Mouse (Mus musculus) heart, adult 2 months (tissue): Measurements from ENCODE around the gene Ndufv1. TPM values are rescaled to one million over a fixed set of nuclear protein-coding genes. Genes with fewer than 3 reads are reported as not detected.
A peak's percentile ranks its signal among the peaks of the same experiment; 100 is the strongest.

Source experiments
- DNase-seq, 2 experiments: peaks; one replicate each; pipeline ENCODE4 v3.0.0; 2021
- H3K27ac ChIP-seq: fragments of 200-600 bp; 2 replicates; pipeline ENCODE4 v1.8.1; 2022
- H3K27me3 ChIP-seq: fragments of 200-500 bp; 2 replicates; pipeline ENCODE4 v1.6.1; 2012; ENCODE audit warnings: mild to moderate bottlenecking, low read length, inconsistent platforms, mixed read lengths; ENCODE audit not compliant: control insufficient read depth, insufficient read depth
- H3K36me3 ChIP-seq: fragments of 200-500 bp; 2 replicates; pipeline ENCODE4 v1.6.1; 2012; ENCODE audit warnings: low read length, inconsistent platforms; ENCODE audit not compliant: control insufficient read depth, insufficient read depth
- H3K4me1 ChIP-seq: fragments of 200-500 bp; 2 replicates; pipeline ENCODE4 v1.6.1; 2011; ENCODE audit warnings: low read length; ENCODE audit not compliant: control insufficient read depth, insufficient read depth
- H3K4me3 ChIP-seq: fragments of 200-600 bp; 2 replicates; pipeline ENCODE4 v1.8.1; 2022
- H3K79me2 ChIP-seq: fragments of 200-500 bp; replicated peaks from 2 replicates; pipeline ENCODE4 v1.6.1; 2012; ENCODE audit warnings: mild to moderate bottlenecking, inconsistent platforms, low read length, moderate library complexity, mixed read lengths; ENCODE audit not compliant: control insufficient read depth, insufficient read depth
- H3K9ac ChIP-seq: fragments of 200-500 bp; 2 replicates; pipeline ENCODE4 v1.6.1; 2012; ENCODE audit warnings: low read depth, mild to moderate bottlenecking, control low read depth, inconsistent platforms, low read length, mixed read lengths
- CTCF ChIP-seq: fragments of 200-600 bp; IDR thresholded peaks from 2 replicates; pipeline ENCODE4 v1.8.1; 2022; ENCODE audit warnings: antibody characterized with exemption, mild to moderate bottlenecking, moderate library complexity
- EP300 ChIP-seq: fragments of 200-500 bp; IDR thresholded peaks from 2 replicates; pipeline ENCODE4 v1.6.1; 2011; ENCODE audit warnings: low read depth, low read length, control low read depth; ENCODE audit not compliant: insufficient read depth
- POLR2A ChIP-seq: fragments of 200-500 bp; IDR thresholded peaks from 2 replicates; pipeline ENCODE4 v1.6.1; 2011; ENCODE audit warnings: mild to moderate bottlenecking, low read depth, low read length, control low read depth; ENCODE audit not compliant: insufficient read depth
- WGBS: fragments of 180-500 bp; shearing (Covaris S2); methylation state at CpG from one replicate; pipeline ENCODE4 v1.1.7; 2018; 5-methylcytosine and 5-hydroxymethylcytosine counted together
- intact Hi-C: fragments of 180-260 bp; cut with DNase I; formaldehyde crosslinking; loops from one replicate; pipeline ENCODE4 v1.15.1; 2025
- polyA plus RNA-seq: library from polyadenylated mRNA; depleted of rRNA; stranded (reverse); fragments of >200 nt; gene quantifications from 2 replicates; pipeline ENCODE4 v1.2.3, GENCODE M21; 2012
- total RNA-seq, 2 experiments: library from RNA; stranded (reverse); gene quantifications; 2 replicates each; pipeline ENCODE4 v1.2.3; 2021

The Ndufv1 gene
- total and polyA plus RNA-seq, 3 experiments: 1,031 to 1,231 (median 1,078) TPM

DNA sequence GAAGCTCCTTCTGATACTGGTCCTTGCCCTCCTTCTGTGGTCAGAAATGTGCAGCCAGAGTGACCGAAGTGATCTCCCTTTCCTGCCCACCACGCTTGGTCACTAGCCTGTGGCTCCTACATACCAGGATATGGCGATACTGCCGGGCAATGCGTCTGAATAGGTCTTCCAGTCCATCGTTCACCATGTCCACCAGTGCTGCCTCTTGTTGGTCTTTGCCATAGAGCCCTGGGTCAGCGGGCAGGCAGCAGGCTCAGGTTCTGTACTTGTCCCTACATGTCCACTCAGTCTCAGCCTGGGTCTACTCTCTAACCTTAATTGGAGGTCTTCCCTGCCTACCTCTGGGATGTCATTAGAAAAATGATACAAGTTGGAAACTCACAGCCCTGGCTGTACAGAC lies 45.4 kb upstream of the Ndufv1 start:
- Histone ChIP-seq H3K4me1 (no peaks in the 10 kb centered on the region; the same call in 1 of the 2 replicates), H3K36me3 (no peaks in the 10 kb centered on the region), H3K27ac (no peak overlapping the region), H3K79me2 (no peaks in the 10 kb centered on the region), H3K27me3 (no peaks in the 10 kb centered on the region), H3K9ac (no peak overlapping the region), H3K4me3 (no peak overlapping the region)
- intact Hi-C loops: no loop called here
- TF ChIP-seq EP300 (no peak), CTCF (no peak), POLR2A (no peak)
- 97% methylated on average over 7 of the region's 7 CpGs for WGBS
- DNase-seq: no peak

DNA sequence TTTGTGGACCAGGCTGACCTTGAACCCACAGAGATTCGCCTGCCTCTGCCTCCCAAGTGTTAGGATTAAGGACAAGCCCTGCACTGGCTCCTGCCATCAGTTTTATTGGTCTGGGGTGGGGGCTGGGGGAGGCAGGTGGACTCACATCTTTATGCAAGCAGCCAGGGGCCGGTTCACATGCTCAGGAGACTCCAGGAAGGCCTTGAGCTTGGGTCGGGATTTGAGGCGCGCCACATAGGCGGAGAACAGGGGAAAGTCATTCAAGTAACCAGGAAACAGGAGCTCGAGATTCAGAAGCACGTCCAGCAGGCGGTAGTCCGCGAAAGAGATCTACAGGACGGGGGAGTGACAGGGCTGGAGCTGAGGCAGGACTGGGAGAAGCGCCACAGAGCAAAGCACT lies 44.8 kb upstream of the Ndufv1 start:
- intact Hi-C loops: no loop called here
- DNase-seq: no peak
- H3K79me2 ChIP-seq: no peaks in the 10 kb centered on the region
- WGBS: 87% methylated on average over 13 of the region's 13 CpGs
- no peak overlapping the region for H3K4me3 ChIP-seq
- no peaks in the 10 kb centered on the region for H3K36me3 ChIP-seq
- TF ChIP-seq POLR2A: no peak
- no peak for TF ChIP-seq CTCF
- TF ChIP-seq EP300: no peak
- H3K27me3 ChIP-seq: no peaks in the 10 kb centered on the region
- no peak overlapping the region for H3K27ac ChIP-seq
- H3K9ac ChIP-seq: no peak overlapping the region
- no peaks in the 10 kb centered on the region; the same call in 1 of the 2 replicates for H3K4me1 ChIP-seq

DNA sequence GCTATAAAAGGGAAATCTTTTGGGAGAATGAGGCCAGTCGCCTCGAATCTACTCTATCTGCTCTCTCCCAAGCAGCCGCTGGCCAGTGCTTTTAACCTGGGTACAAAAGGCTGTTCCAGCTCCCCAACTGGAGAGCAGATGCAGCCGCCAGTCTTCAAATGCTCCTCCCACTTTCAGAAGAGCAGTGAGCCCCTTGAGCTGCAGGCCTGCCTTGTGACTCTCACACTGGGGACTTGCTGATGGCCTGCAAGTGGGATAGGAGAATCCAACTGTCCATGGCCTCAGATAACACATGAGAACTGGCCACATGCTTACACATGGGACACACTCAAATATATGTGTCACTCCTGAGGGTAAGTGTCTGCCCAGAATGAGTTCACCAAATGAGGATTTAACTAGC lies 44.1 kb upstream of the Ndufv1 start:
- no peak overlapping the region for H3K9ac ChIP-seq
- 0 out of 2 replicates have a peak overlapping the region, but pooled peaks have one; percentile 15 for H3K27ac ChIP-seq

DNA sequence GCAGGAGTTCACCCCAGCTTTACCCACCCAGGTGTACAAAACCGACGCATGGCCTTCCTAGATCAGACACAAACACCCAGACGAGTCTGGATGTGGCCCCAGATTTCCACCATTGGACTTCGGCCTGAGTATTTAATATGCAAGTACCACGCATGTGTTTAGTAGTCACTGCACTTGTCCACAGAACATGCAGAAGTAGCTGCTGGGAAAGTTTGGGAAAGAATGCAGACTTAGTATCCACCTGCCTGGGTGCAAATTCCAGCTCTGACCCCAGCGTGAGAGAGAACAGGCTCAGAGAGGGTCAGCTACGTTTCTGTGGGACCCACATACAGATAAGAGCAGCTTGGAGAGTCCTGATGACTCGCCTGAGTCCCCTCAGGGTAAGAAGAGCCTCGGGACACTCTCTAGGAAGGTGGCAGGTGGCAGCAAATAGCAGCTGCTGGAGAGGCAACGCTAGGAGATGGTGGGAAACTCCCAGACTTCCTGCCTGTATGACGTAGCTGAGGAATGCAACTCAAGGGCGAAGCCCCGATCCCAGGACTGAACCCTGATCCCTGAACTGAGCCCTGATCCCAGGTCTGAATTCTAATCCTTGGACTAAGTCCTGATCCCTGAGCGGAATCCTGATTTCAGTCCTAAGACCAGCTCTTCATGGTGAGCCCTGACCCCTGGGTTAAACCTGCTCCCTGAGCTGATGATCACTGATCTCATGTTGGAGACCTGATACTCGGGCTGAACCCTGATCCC lies 43.5 kb upstream of the Ndufv1 start:
- H3K36me3 ChIP-seq: no peaks in the 10 kb centered on the region
- H3K27ac ChIP-seq: 0 out of 2 replicates have a peak overlapping the region, but pooled peaks have one; percentile 15
- no peaks in the 10 kb centered on the region; the same call in 1 of the 2 replicates for H3K4me1 ChIP-seq
- TF ChIP-seq EP300 (no peak), POLR2A (no peak), CTCF (no peak)
- no peaks in the 10 kb centered on the region for H3K27me3 ChIP-seq
- DNase-seq: no peak
- no peak overlapping the region for H3K4me3 ChIP-seq
- H3K79me2 ChIP-seq: no peaks in the 10 kb centered on the region
- H3K9ac ChIP-seq: no peak overlapping the region
- 54% methylated on average over 15 of the region's 15 CpGs for WGBS
- intact Hi-C loops: no loop called here

More for the DNA sequence above, 44.1 kb upstream of the Ndufv1 start:
- H3K27me3 ChIP-seq: no peaks in the 10 kb centered on the region
- H3K4me3 ChIP-seq: no peak overlapping the region
- TF ChIP-seq POLR2A (no peak), EP300 (no peak), CTCF (no peak)
- intact Hi-C loops: no loop called here
- H3K36me3 ChIP-seq: no peaks in the 10 kb centered on the region
- H3K4me1 ChIP-seq: no peaks in the 10 kb centered on the region; the same call in 1 of the 2 replicates
- WGBS: 67% methylated on average over 4 of the region's 4 CpGs
- no peak for DNase-seq
- no peaks in the 10 kb centered on the region for H3K79me2 ChIP-seq

DNA sequence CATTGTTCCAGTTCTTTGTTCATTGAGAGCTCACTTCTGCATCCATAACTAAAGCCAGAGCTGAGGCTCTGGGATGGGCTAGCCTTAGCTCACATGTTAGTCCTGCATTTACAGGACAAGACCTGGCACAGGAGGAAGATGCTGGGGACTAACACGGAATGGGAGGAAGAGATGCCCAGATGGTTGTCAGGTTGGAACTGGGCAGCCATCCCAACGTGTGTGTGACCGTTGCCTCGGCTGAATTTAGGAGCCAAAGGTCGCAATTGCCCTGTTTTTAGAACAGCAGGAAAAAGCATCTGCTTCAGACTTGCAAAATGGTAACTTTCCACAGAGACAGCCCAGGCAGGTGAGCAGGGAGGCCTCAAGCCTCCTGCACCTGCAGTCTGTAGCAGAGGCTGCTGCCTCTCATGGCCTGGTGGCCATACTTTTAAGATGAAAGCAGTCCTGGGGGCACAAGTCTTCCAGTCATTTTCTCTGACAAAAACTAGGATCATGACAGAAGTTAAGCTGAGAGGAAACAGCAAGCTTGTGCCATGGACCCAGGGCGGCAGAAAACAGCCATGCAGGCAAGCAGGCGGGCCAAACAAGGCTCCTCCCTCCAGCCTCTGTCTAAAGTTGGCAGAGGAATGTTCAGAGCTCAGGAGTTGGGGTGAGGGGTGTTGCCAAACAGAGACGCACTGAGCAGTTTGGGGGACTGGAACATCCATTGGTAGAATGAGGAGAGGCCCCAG lies 42.8 kb upstream of the Ndufv1 start:
- Histone ChIP-seq H3K79me2 (no peaks in the 10 kb centered on the region), H3K27ac (no peak overlapping the region), H3K36me3 (no peaks in the 10 kb centered on the region), H3K4me1 (no peaks in the 10 kb centered on the region; the same call in 1 of the 2 replicates), H3K27me3 (no peaks in the 10 kb centered on the region), H3K4me3 (no peak overlapping the region), H3K9ac (no peak overlapping the region)
- 70% methylated on average over 8 of the region's 8 CpGs for WGBS
- no peak for DNase-seq
- no peak for TF ChIP-seq EP300
- TF ChIP-seq CTCF: no peak
- TF ChIP-seq POLR2A: no peak
- intact Hi-C loops: no loop called here
